Mouse (Mus musculus): ENCODE data around the gene Mt3. TPM values are rescaled to one million over a fixed set of nuclear protein-coding genes. Genes with fewer than 3 reads are reported as not detected.

The Mt3 gene
- 1,778 and 1,863 TPM in 2 replicates for polyA plus RNA-seq (2012; rRNA removed)

DNA sequence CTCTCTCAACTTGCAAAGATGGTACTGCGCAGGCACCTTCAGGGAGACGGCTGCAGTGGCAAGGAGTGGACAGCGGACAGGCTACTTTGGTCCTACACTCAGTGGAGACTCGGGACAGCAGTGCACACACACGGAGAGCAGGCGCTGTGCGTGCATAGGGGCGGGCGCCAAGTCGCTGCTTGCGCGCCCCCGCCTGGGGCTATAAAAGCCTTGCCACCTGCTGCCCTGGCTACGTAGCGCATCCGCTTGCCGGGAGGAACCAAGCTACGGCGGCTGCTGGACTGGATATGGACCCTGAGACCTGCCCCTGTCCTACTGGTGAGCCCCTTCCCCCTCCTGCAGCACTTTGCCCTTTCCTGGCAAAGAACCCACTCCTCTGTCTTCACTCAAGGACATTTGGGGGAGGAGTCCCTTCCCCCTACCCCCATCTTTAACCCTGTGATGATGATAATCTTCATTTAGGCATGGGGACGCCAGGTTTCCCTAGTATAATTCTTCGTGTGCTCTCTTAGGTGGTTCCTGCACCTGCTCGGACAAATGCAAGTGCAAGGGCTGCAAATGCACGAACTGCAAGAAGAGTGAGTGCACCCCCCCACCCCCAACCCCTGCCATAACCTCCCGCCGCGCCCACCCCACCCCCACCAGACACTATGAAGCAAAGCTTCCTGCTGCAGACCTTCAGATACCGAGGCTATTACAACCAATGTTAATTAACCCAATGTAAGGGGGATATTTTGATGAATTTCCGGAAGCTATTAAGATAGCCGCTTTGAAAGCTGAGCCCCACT lies at the start of gene Mt3:
Mt3 (plus strand) TSS at position 95 of the 788 bp plus-strand sequence.
- Histone ChIP-seq H3K4me3 (ENCODE audit: insufficient read depth, low read length) (peak within 1 kb of the TSS; percentile 80), H3K27ac (ENCODE audit: insufficient read depth, low read length) (peak within 1 kb of the TSS; percentile 94), H3K4me1 (ENCODE audit: control insufficient read depth, insufficient read depth, low read length) (peaks cover 4% of the 10 kb centered on the region)
- TF ChIP-seq CTCF (IDR thresholded peaks at IDR 0.05; ENCODE audit: extremely low read depth, insufficient read depth, low read length) (no peak), POLR2A (IDR thresholded peaks at IDR 0.05; ENCODE audit: extremely low read depth, insufficient read depth, low read length) (peak; percentile 99)

DNA sequence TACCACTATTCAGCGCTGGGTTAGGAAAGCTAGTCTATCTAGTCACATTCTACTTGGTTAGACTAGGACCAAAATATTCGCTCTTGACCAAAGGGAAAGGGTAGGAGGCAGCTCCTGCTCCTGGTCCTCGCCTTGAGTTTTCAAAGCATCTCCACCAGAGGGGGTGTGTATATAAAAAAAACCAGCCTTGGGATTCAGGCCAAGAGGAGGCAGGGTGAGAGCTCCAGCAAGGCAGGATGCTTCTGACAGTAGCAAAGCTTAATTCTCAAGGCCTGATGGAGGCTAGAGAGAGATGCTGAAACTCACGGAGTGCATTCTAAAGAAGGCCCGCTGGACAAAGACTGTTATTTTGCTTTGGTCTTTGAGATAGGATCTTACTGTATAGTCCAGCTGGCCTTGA lies 48.3 kb upstream of the Mt3 start:
- Histone ChIP-seq H3K4me1 (ENCODE audit: control insufficient read depth, insufficient read depth, low read length) (no peaks in the 10 kb centered on the region), H3K4me3 (ENCODE audit: insufficient read depth, low read length) (no peak overlapping the region), H3K27ac (ENCODE audit: insufficient read depth, low read length) (no peak overlapping the region)
- TF ChIP-seq CTCF (IDR thresholded peaks at IDR 0.05; ENCODE audit: extremely low read depth, insufficient read depth, low read length): peak; percentile 35; the same call in 1 of the 2 replicates
- TF ChIP-seq POLR2A (IDR thresholded peaks at IDR 0.05; ENCODE audit: extremely low read depth, insufficient read depth, low read length): no peak

DNA sequence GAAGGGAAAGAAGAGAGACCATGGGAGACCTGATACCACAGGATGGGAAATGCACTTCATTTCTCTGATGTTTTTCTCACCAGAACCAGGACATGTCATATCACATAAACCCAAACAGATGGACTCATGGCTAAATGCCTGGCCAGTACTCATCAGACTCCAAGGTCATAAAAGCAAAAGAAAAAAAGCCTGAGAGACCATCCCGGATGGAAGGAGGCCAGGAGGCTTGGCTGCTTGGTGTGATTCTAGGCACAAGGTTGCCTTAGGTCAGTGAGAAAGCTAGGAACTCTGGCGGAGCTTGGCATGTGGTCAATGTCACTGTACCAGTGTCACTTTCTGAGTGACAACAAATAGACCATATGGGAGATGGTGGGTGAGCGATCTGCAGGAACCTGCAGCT lies 44.5 kb upstream of the Mt3 start:
- Histone ChIP-seq H3K4me1 (ENCODE audit: control insufficient read depth, insufficient read depth, low read length) (no peaks in the 10 kb centered on the region), H3K27ac (ENCODE audit: insufficient read depth, low read length) (no peak overlapping the region), H3K4me3 (ENCODE audit: insufficient read depth, low read length) (no peak overlapping the region)
- no peak for TF ChIP-seq POLR2A (IDR thresholded peaks at IDR 0.05; ENCODE audit: extremely low read depth, insufficient read depth, low read length)
- TF ChIP-seq CTCF (IDR thresholded peaks at IDR 0.05; ENCODE audit: extremely low read depth, insufficient read depth, low read length): no peak

DNA sequence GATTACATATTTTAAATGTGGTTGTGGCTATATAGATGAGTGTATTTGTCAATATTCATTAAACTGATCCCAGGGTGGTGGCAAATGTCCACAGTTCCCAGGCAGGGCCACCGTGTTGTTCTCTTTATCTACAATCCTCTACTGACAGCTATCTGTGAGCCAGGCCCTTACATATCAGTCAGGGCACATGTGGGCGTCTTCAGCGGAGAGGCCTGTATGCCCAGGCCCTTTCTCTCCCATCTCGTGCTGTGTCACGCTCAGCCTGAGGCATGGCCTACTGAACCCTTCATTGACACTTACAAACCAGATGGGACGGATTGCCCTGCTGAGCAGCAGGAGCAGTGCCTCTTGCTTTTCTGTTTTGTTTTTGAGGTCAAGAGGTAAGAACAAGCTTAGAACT lies 43.0 kb upstream of the Mt3 start:
- Histone ChIP-seq H3K4me1 (ENCODE audit: control insufficient read depth, insufficient read depth, low read length) (no peaks in the 10 kb centered on the region), H3K4me3 (ENCODE audit: insufficient read depth, low read length) (no peak overlapping the region), H3K27ac (ENCODE audit: insufficient read depth, low read length) (no peak overlapping the region)
- no peak for TF ChIP-seq POLR2A (IDR thresholded peaks at IDR 0.05; ENCODE audit: extremely low read depth, insufficient read depth, low read length)
- TF ChIP-seq CTCF (IDR thresholded peaks at IDR 0.05; ENCODE audit: extremely low read depth, insufficient read depth, low read length): no peak

DNA sequence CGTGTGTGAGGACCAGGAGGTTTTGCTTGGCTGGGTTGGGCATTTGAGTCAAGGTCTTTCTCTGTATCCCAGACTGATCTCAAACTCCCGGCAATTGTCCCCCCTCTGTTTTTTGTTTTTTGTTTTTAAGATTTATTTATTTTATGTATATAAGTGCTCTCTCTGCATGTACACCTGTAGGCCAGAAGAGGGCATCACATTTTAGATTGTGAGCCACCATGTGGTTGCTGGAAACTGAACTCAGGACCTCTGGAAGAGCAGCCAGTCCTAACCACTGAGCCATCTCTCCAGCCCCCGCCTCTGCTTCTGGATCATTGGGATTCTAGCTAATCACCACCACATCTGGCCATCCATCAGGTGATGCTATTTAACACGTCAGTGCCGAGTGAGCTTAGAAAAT lies 42.6 kb upstream of the Mt3 start:
- H3K27ac ChIP-seq (ENCODE audit: insufficient read depth, low read length): no peak overlapping the region
- TF ChIP-seq POLR2A (IDR thresholded peaks at IDR 0.05; ENCODE audit: extremely low read depth, insufficient read depth, low read length) (no peak), CTCF (IDR thresholded peaks at IDR 0.05; ENCODE audit: extremely low read depth, insufficient read depth, low read length) (no peak)
- no peaks in the 10 kb centered on the region for H3K4me1 ChIP-seq (ENCODE audit: control insufficient read depth, insufficient read depth, low read length)
- H3K4me3 ChIP-seq (ENCODE audit: insufficient read depth, low read length): no peak overlapping the region

DNA sequence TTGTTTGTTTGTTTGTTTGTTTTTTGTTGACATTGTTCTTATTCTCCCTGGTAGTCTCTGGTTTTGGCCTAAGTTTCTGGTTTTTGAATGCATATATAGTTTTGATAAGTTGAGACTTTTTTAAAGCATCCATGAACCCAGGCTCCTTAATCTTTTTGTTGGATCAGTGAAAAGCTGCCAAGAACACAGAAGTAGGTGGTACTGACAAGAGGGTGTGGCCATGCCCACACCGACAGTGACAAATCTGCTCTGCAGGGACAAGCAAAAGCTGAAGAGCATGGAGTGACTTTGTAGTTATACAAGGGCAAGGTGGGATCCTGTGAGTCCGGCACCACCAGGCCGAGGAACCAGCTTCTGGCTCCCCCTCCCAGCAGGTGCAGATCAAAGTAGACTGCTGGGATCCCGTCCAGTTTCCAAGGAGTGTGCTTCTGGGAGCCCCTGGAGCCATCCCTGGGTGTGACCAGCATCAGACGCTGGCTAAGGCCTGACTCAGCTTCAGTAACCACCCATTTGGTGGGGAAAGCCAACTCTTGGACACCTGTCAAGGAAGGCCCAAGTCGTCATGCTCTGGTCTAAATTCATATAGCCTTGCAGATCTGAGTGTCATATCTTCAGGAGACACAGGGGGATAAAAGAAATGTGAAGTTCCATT lies 41.8 kb upstream of the Mt3 start:
- H3K27ac ChIP-seq (ENCODE audit: insufficient read depth, low read length): no peak overlapping the region
- TF ChIP-seq POLR2A (IDR thresholded peaks at IDR 0.05; ENCODE audit: extremely low read depth, insufficient read depth, low read length) (no peak), CTCF (IDR thresholded peaks at IDR 0.05; ENCODE audit: extremely low read depth, insufficient read depth, low read length) (no peak)
- no peaks in the 10 kb centered on the region for H3K4me1 ChIP-seq (ENCODE audit: control insufficient read depth, insufficient read depth, low read length)
- no peak overlapping the region for H3K4me3 ChIP-seq (ENCODE audit: insufficient read depth, low read length)

DNA sequence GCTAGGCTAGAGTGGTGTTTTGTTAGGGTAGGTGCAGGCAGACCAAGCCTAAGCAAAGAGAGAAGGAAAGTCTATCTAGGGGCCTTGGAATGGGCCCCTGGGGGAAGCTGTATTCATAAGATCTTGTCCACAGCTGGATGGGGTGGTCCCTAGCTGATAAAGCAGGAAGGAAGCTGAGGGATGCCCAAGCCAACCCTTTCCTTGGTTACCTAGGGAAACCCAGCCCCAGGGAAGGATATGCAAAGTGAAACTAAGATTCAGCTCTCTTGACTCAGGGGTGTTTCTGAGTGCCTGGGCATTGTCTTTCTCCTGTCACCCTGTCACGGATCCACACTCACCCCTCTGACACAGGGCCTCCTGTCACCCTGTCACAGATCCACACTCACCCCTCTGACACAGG lies 39.0 kb upstream of the Mt3 start:
- H3K4me1 ChIP-seq (ENCODE audit: control insufficient read depth, insufficient read depth, low read length): no peaks in the 10 kb centered on the region
- no peak overlapping the region for H3K4me3 ChIP-seq (ENCODE audit: insufficient read depth, low read length)
- TF ChIP-seq POLR2A (IDR thresholded peaks at IDR 0.05; ENCODE audit: extremely low read depth, insufficient read depth, low read length) (no peak), CTCF (IDR thresholded peaks at IDR 0.05; ENCODE audit: extremely low read depth, insufficient read depth, low read length) (no peak)
- no peak overlapping the region for H3K27ac ChIP-seq (ENCODE audit: insufficient read depth, low read length)

DNA sequence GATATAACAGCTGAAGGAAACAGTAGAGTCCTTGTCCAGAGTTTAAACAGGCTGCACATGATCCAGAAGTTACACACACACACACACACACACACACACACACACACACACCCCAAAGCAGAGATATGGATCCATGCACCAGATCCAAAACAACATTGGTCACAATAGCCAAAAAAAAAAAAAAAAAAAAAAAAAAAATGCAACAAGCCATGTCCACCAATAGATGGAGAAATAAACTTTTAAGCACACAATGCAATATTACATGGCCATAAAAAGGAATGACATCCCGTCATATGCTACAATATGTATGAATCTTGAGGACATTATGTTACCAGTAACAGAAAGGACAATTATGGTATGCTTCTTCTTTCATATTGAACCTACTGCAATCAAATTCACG lies 38.4 kb upstream of the Mt3 start:
- H3K27ac ChIP-seq (ENCODE audit: insufficient read depth, low read length): no peak overlapping the region
- no peak overlapping the region for H3K4me3 ChIP-seq (ENCODE audit: insufficient read depth, low read length)
- no peak for TF ChIP-seq CTCF (IDR thresholded peaks at IDR 0.05; ENCODE audit: extremely low read depth, insufficient read depth, low read length)
- no peak for TF ChIP-seq POLR2A (IDR thresholded peaks at IDR 0.05; ENCODE audit: extremely low read depth, insufficient read depth, low read length)
- no peaks in the 10 kb centered on the region; the same call in 1 of the 2 replicates for H3K4me1 ChIP-seq (ENCODE audit: control insufficient read depth, insufficient read depth, low read length)

DNA sequence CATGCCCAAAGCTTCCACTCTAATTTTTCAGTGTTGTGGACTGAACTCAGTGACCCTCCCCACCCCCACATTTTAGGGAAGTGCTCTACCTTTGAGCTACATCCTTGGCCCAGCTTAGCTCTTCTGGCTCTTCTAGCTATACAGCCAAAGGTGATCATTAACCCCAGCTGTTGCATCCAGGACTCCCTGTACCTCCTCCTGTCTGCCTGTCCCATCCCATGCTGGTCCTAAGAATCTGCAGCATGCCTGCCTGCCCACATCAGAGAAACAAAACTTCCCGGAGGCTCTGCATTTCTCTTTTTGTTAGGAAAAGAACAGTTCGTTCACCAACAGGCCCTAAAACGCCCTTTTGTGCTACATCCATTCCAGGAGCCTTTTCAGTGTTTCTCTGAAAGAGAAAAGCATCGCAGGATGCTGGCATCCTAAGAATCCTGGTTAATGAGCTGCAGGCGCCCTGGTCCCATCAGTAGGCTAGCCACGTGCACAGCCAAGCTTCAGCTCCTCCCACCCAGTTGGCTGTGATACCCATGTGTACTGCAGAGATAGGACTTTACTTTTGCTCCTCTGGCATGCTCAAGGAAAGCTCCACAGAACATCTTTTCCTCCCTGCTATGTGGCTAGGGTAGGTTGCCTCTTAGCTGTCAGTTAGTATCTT lies 33.5 kb upstream of the Mt3 start:
- 0 out of 2 replicates have a peak, but pooled peaks have one; percentile 11 for TF ChIP-seq POLR2A (IDR thresholded peaks at IDR 0.05; ENCODE audit: extremely low read depth, insufficient read depth, low read length)
- no peak for TF ChIP-seq CTCF (IDR thresholded peaks at IDR 0.05; ENCODE audit: extremely low read depth, insufficient read depth, low read length)
- H3K4me1 ChIP-seq (ENCODE audit: control insufficient read depth, insufficient read depth, low read length): peaks cover 2% of the 10 kb centered on the region; the same call in 1 of the 2 replicates
- no peak overlapping the region for H3K4me3 ChIP-seq (ENCODE audit: insufficient read depth, low read length)
- peak overlapping the region; percentile 51 for H3K27ac ChIP-seq (ENCODE audit: insufficient read depth, low read length)

All from cortical plate, adult 2 months (tissue).